Mouse (Mus musculus): ENCODE data around the gene Trim54.

Gene Trim54

DNA sequence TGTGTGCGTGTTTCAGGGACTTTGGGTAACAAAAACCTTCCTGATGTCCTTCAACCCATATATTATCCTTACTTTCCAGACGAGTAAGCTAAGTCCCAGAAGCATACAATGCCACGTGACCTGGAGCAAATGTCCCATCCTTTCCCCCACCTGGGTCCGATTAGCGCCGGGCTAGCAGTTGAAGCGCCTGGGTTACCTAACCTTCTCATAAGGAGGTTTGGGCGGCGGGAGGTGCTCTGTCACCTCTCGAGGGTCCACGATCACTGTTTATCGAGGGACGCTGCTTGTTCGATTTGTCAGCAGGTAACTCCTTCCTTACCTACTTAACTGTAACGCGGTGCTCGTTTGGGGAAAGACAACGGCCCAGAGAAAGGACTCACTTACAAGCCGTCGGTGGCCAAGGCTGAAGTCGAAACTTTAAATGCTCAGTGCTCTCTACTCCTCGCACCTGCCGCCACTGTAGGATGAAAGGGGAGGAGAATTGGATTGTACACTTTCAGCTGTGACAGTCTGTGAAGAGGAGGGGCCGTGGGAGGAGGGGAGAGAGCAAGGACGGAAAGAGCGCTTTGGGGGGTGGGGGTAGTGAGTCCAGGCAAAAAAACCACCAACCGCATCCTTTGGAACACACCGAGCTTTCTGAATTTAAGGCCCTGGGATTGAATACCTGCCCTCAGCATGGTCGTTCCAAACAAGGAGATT lies 22.3 kb upstream of the Trim54 start:
- Histone ChIP-seq H3K4me3 (replicated peaks; ENCODE audit: low read length) (peak overlapping the region; percentile 87), H3K27me3 (ENCODE audit: insufficient read depth, low read length) (peaks cover 97% of the 10 kb centered on the region), H3K4me1 (replicated peaks; ENCODE audit: low read depth, low read length) (peaks cover 46% of the 10 kb centered on the region), H3K36me3 (ENCODE audit: insufficient read depth, low read length) (no peaks in the 10 kb centered on the region), H3K9me3 (ENCODE audit: low read length) (no peaks in the 10 kb centered on the region)
- no peak for TF ChIP-seq POU5F1 (IDR thresholded peaks at IDR 0.05; ENCODE audit: borderline replicate concordance, low read length)
- TF ChIP-seq NANOG (IDR thresholded peaks at IDR 0.05; ENCODE audit: borderline replicate concordance, low read length) = no peak
- no peak for TF ChIP-seq CTCF (conservative IDR thresholded peaks at IDR 0.05; ENCODE audit: low read length)

DNA sequence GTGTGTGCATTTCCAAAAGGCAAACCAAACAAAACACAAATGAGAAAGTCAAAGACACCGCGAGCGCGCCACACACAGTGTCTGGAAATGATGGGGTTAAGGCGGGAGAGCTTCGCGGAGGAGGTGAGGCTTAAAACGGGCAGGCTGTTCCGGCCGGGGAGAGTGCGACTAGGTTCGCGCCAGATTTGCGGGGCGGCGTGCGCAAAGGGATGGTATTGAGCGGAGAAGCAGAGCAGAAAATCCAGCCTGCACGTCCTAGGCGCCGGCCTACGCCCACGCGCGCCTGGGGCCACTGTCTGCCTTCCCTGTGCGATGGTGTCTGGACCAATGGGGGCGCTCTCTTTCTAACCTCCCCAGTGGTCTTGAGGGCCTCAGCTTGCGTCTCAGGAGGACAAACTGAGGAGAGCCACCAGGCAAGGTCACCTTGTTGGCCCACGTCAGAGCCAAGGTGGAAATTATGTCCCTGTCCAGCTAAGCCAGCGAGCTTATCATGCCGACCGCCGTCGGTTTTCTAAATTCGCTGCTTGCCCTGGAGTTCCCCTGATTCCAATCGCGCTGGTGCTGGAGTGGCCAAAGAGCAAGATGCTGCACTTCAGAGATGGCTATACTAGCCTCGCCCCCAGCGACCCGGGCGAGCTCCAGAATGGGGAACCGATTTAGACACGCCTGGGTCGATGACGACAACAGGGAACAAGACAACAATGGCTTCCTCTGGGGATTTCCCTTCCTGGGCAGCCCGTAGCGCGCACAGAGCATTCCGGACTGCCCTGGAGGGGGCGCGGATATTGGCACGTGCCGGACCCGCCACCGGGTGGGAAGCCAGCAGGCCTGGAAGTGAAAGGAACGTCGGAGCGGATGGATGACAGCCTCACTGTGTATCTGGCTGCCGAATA lies 21.5 kb upstream of the Trim54 start:
- Histone ChIP-seq H3K27me3 (ENCODE audit: insufficient read depth, low read length) (peaks cover 89% of the 10 kb centered on the region), H3K36me3 (ENCODE audit: insufficient read depth, low read length) (no peaks in the 10 kb centered on the region), H3K9me3 (ENCODE audit: low read length) (no peaks in the 10 kb centered on the region), H3K4me1 (replicated peaks; ENCODE audit: low read depth, low read length) (peaks cover 38% of the 10 kb centered on the region), H3K4me3 (replicated peaks; ENCODE audit: low read length) (peak overlapping the region; percentile 87)
- TF ChIP-seq POU5F1 (IDR thresholded peaks at IDR 0.05; ENCODE audit: borderline replicate concordance, low read length) = no peak
- TF ChIP-seq CTCF (conservative IDR thresholded peaks at IDR 0.05; ENCODE audit: low read length) = no peak
- no peak for TF ChIP-seq NANOG (IDR thresholded peaks at IDR 0.05; ENCODE audit: borderline replicate concordance, low read length)

DNA sequence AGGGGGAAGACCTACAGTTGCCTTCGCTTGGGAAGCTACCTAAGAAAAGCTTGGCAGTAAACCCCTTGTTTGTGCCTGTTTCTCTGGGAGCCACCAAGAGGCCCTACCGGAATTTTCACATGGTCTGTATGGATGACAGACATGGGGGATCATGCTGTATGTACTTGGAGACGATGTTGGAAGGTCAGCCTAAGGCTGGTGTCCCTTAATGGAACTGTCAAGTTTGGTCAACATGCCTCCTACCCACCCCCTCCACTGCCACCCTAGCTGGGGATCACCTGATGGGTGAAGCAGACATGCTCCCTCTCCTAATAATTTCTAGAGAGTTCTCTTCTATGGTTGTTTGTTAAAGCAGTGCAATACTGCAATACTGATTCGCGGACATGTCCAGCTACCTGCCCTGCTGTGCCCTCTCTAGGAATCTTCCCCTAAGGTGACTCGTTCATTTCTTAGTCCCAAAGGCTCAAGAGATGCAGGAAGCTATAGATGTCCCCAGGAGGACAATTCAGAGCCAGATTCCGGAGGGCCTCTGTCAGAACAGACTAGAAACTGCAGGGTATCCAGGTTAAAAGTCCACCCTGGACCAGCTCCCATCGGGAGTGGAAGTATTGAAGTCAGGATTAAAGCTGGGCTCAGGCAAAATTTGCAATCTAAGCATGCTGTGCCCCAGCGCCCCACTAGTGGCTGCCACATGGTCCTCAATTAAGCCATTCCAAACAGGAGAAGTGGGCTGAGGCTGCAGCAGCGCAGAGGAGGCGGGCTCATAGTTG lies 20.6 kb upstream of the Trim54 start:
- Histone ChIP-seq H3K27me3 (ENCODE audit: insufficient read depth, low read length) (peaks cover 81% of the 10 kb centered on the region), H3K36me3 (ENCODE audit: insufficient read depth, low read length) (no peaks in the 10 kb centered on the region), H3K4me3 (replicated peaks; ENCODE audit: low read length) (peak overlapping the region; percentile 87), H3K4me1 (replicated peaks; ENCODE audit: low read depth, low read length) (peaks cover 36% of the 10 kb centered on the region), H3K9me3 (ENCODE audit: low read length) (no peaks in the 10 kb centered on the region)
- no peak for TF ChIP-seq POU5F1 (IDR thresholded peaks at IDR 0.05; ENCODE audit: borderline replicate concordance, low read length)
- no peak for TF ChIP-seq CTCF (conservative IDR thresholded peaks at IDR 0.05; ENCODE audit: low read length)

DNA sequence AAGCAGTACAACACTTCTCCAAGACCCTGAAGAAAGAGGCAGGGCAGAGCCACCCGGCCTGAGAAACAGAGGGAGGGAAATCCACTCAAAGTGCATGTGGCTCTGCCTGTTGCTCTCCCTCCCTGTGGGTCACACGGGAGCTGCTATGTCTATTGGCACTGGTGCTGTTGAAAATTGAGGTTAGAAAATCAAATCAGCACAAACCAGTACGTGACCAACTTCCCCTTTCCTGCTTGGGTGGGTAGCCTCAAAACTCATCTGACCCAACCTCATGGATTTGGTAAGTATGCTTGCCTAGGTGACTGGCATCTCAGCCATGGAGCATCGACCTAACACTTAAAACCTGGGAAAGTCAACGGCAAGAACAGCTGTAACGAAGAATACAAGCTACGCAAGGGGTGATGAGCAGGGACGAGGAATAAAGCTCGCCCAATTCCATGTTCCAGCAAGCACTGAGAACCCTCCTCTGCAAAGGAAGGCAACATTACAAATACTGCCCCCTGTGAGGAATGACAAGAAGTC lies 10.6 kb upstream of the Trim54 start, which contains the start of gene Dnajc5g:
TSS of gene Dnajc5g (plus strand) at position 472 of the 522 bp plus-strand sequence.
- H3K9me3 ChIP-seq (ENCODE audit: low read length) = no peaks in the 10 kb centered on the region
- H3K4me1 ChIP-seq (replicated peaks; ENCODE audit: low read depth, low read length) = no peaks in the 10 kb centered on the region
- H3K27me3 ChIP-seq (ENCODE audit: insufficient read depth, low read length) = peaks cover 18% of the 10 kb centered on the region; the same call in 1 of the 2 replicates
- no peaks in the 10 kb centered on the region for H3K36me3 ChIP-seq (ENCODE audit: insufficient read depth, low read length)
- no peak for TF ChIP-seq NANOG (IDR thresholded peaks at IDR 0.05; ENCODE audit: borderline replicate concordance, low read length)
- no peak for TF ChIP-seq CTCF (conservative IDR thresholded peaks at IDR 0.05; ENCODE audit: low read length)
- no peak for TF ChIP-seq POU5F1 (IDR thresholded peaks at IDR 0.05; ENCODE audit: borderline replicate concordance, low read length)
- no peak within 1 kb of the TSS for H3K4me3 ChIP-seq (replicated peaks; ENCODE audit: low read length)

DNA sequence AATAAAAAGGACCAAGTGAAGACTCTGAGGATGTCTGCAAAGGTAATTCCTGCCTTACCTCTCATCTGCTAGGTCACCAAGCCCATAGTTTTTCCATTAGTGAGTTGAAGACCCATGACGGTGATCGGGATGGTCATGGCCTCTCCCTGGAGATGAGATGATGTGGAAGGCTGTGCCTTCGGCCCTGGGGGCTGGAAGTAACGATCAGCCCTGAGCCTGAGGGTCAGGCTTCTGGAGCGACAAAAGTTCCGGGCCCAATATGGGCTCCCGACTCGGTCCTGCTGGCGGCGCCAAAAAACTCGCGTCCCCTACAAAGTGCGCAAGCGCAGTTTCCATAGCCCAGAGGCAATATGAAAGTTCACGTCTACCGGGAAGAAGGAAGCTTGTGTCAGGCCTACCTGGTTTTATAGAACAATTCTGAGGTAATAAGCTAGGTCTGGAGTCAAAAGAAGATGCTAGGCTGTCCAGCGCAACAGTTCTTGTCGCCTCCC lies 8.5 kb upstream of the Trim54 start, which contains the start of gene Slc30a3:
TSS of gene Slc30a3 (minus strand) at position 238 of the 491 bp plus-strand sequence.
- no peak within 1 kb of the TSS for H3K4me3 ChIP-seq (replicated peaks; ENCODE audit: low read length)
- H3K9me3 ChIP-seq (ENCODE audit: low read length) = no peaks in the 10 kb centered on the region
- H3K36me3 ChIP-seq (ENCODE audit: insufficient read depth, low read length) = no peaks in the 10 kb centered on the region
- no peak for TF ChIP-seq POU5F1 (IDR thresholded peaks at IDR 0.05; ENCODE audit: borderline replicate concordance, low read length)
- TF ChIP-seq NANOG (IDR thresholded peaks at IDR 0.05; ENCODE audit: borderline replicate concordance, low read length) = no peak
- no peak for TF ChIP-seq CTCF (conservative IDR thresholded peaks at IDR 0.05; ENCODE audit: low read length)
- H3K27me3 ChIP-seq (ENCODE audit: insufficient read depth, low read length) = peaks cover 18% of the 10 kb centered on the region; the same call in 1 of the 2 replicates
- H3K4me1 ChIP-seq (replicated peaks; ENCODE audit: low read depth, low read length) = no peaks in the 10 kb centered on the region

DNA sequence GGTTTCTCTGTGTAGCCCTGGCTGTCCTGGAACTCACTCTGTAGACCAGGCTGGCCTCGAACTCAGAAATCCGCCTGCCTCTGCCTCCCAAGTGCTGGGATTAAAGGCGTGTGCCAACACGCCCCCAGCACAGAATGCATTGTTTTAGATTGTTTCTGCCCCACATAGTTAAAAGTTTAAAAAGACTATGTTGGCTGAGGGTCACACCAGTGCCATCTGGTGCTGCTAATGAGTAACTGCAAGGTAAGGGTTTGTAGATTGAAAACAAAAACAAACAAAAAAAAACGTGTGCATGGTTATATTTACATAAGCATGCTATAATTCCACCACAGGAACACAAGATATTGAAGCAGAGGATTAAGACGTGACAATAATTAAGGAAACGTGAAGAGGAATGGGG lies 5.7 kb upstream of the Trim54 start:
- H3K27me3 ChIP-seq (ENCODE audit: insufficient read depth, low read length) = peaks cover 14% of the 10 kb centered on the region; the same call in 1 of the 2 replicates
- H3K36me3 ChIP-seq (ENCODE audit: insufficient read depth, low read length) = no peaks in the 10 kb centered on the region
- H3K4me1 ChIP-seq (replicated peaks; ENCODE audit: low read depth, low read length) = no peaks in the 10 kb centered on the region
- peak; percentile 65 for TF ChIP-seq CTCF (conservative IDR thresholded peaks at IDR 0.05; ENCODE audit: low read length)
- no peak for TF ChIP-seq POU5F1 (IDR thresholded peaks at IDR 0.05; ENCODE audit: borderline replicate concordance, low read length)
- no peak for TF ChIP-seq NANOG (IDR thresholded peaks at IDR 0.05; ENCODE audit: borderline replicate concordance, low read length)
- H3K9me3 ChIP-seq (ENCODE audit: low read length) = peaks cover 3% of the 10 kb centered on the region; the same call in 1 of the 2 replicates
- no peak overlapping the region for H3K4me3 ChIP-seq (replicated peaks; ENCODE audit: low read length)

DNA sequence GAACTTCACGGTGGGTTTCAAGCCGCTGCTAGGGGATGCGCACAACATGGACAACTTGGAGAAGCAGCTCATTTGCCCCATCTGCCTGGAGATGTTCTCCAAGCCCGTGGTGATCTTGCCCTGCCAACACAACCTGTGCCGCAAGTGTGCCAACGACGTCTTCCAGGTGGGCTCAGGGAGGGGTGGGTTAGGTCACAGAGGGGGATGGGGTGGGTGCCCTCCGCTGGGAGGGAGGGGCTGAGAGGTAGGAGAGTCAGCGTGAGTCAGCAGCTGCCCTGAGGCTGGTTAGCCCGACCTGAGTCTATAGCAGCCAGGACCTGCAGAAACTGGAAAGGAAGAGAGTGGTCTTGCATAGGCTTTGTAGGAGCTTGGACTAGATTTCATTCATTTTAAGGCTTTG lies 400 bp downstream of the Trim54 start:
- Histone ChIP-seq H3K4me1 (replicated peaks; ENCODE audit: low read depth, low read length) (peaks cover 27% of the 10 kb centered on the region), H3K9me3 (ENCODE audit: low read length) (peaks cover 3% of the 10 kb centered on the region; the same call in 1 of the 2 replicates), H3K27me3 (ENCODE audit: insufficient read depth, low read length) (0 out of 2 replicates have a peak, but pooled peaks cover 5% of the 10 kb centered on the region), H3K36me3 (ENCODE audit: insufficient read depth, low read length) (no peaks in the 10 kb centered on the region), H3K4me3 (replicated peaks; ENCODE audit: low read length) (peak overlapping the region; percentile 69)
- no peak for TF ChIP-seq CTCF (conservative IDR thresholded peaks at IDR 0.05; ENCODE audit: low read length)
- TF ChIP-seq NANOG (IDR thresholded peaks at IDR 0.05; ENCODE audit: borderline replicate concordance, low read length) = no peak
- no peak for TF ChIP-seq POU5F1 (IDR thresholded peaks at IDR 0.05; ENCODE audit: borderline replicate concordance, low read length)

All from E14TG2a.4 (cell line).